ENCODE assay signal across 13 mouse cellular contexts in the genomic region with DNA sequence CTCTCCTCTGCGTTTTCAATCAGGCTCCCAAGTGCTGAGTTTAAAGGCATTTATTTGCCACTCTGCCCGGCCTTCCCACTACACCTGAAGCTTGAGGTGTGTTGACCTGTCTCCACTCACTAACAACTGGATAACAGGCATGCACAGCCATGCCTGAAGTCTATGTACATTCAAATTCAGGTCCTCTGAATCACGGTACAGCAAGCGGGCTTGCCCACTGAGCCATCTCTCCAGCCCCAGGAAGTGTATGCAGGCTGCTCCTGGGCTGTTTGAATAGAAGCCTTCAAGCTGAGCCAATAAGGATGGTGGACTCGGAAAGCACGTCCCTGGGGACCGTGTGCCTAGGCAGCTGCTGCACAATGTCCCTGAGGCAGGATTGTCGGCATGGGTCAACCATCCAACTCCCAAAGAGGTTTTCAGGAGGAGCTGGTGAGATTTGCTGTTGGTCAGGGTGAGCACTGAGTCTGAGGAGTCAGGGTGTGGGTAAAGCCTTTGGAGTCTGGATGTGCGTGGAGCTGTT. TPM values are rescaled to one million over a fixed set of nuclear protein-coding genes. Genes with fewer than 3 reads are reported as not detected.
DNase-seq lines count a peak whose midpoint lies in the region; ATAC-seq and TF ChIP-seq lines count a peak whose summit lies in the region.
"Had no signal": no experiment of that assay in that cellular context is flagged by ENCODE, and none has a peak within 500 bp of the region (broad histone marks: within the 10 kb centered on the region; RNA-seq: fewer than 3 reads in every experiment).

No protein-coding gene starts in this region.

- intact Hi-C loops in heart, postnatal 36 days (cut with DNase I), result loop anchor here (2.0 kb wide), 1 partner anchor 15 kb away; no protein-coding TSS in a partner anchor

- H3K9me3 ChIP-seq in heart, postnatal 0 days (replicated peaks; ENCODE audit: control insufficient read depth, low read length), result no peaks in the 10 kb centered on the region
- no peaks in the 10 kb centered on the region for H3K9me3 ChIP-seq in midbrain, embryonic 10.5 days (replicated peaks)
- H3K9me3 ChIP-seq in midbrain, embryonic 11.5 days (ENCODE audit: control insufficient read depth, low read length), result no peaks in the 10 kb centered on the region
- no peaks in the 10 kb centered on the region for H3K9me3 ChIP-seq in embryonic facial prominence, embryonic 14.5 days (ENCODE audit: control insufficient read depth, low read length)
- no peaks in the 10 kb centered on the region for H3K9me3 ChIP-seq in stomach, embryonic 15.5 days
- H3K9me3 ChIP-seq: forebrain, embryonic 12.5 days had no signal

- peaks cover 28% of the 10 kb centered on the region for H3K4me1 ChIP-seq in heart, postnatal 0 days (ENCODE audit: control insufficient read depth, insufficient read depth)
- H3K4me1 ChIP-seq in midbrain, embryonic 10.5 days, result peaks cover 26% of the 10 kb centered on the region
- no peaks in the 10 kb centered on the region for H3K4me1 ChIP-seq in midbrain, embryonic 11.5 days (ENCODE audit: control insufficient read depth, insufficient read depth, low read length)
- peaks cover 13% of the 10 kb centered on the region for H3K4me1 ChIP-seq in embryonic facial prominence, embryonic 14.5 days (ENCODE audit: control insufficient read depth, insufficient read depth, low read length)
- H3K4me1 ChIP-seq in stomach, embryonic 15.5 days, result peaks cover 26% of the 10 kb centered on the region

- no peaks in the 10 kb centered on the region for H3K36me3 ChIP-seq in heart, postnatal 0 days (replicated peaks; ENCODE audit: control insufficient read depth, insufficient read depth, low read length)
- H3K36me3 ChIP-seq in midbrain, embryonic 10.5 days, result no peaks in the 10 kb centered on the region
- H3K36me3 ChIP-seq in midbrain, embryonic 11.5 days (ENCODE audit: control insufficient read depth, insufficient read depth, low read length), result no peaks in the 10 kb centered on the region
- H3K36me3 ChIP-seq in embryonic facial prominence, embryonic 14.5 days (ENCODE audit: control insufficient read depth, insufficient read depth, low read length), result no peaks in the 10 kb centered on the region
- H3K36me3 ChIP-seq in stomach, embryonic 15.5 days, result no peaks in the 10 kb centered on the region
- H3K36me3 ChIP-seq: forebrain, embryonic 12.5 days had no signal

- no peak for TF ChIP-seq EP300 in heart, postnatal 0 days (IDR thresholded peaks at IDR 0.05; ENCODE audit: low read depth)

- no peak overlapping the region for H3K4me3 ChIP-seq in heart, postnatal 0 days (ENCODE audit: low read depth, low read length)
- no peak overlapping the region for H3K4me3 ChIP-seq in midbrain, embryonic 10.5 days
- no peak overlapping the region for H3K4me3 ChIP-seq in midbrain, embryonic 11.5 days (ENCODE audit: low read depth, low read length)
- no peak overlapping the region for H3K4me3 ChIP-seq in embryonic facial prominence, embryonic 14.5 days (ENCODE audit: low read depth, low read length)
- no peak overlapping the region for H3K4me3 ChIP-seq in stomach, embryonic 15.5 days (replicated peaks)
- H3K4me3 ChIP-seq: forebrain, embryonic 12.5 days had no signal

- H3K27me3 ChIP-seq in heart, postnatal 0 days (ENCODE audit: control insufficient read depth, insufficient read depth, low read length), result no peaks in the 10 kb centered on the region
- H3K27me3 ChIP-seq in midbrain, embryonic 10.5 days (ENCODE audit: low read depth, poor library complexity, severe bottlenecking), result peaks cover 7% of the 10 kb centered on the region; the same call in 1 of the 2 replicates
- H3K27me3 ChIP-seq in midbrain, embryonic 11.5 days (ENCODE audit: control insufficient read depth, insufficient read depth, low read length), result no peaks in the 10 kb centered on the region
- H3K27me3 ChIP-seq in embryonic facial prominence, embryonic 14.5 days (replicated peaks; ENCODE audit: control insufficient read depth, insufficient read depth, low read length), result no peaks in the 10 kb centered on the region
- no peaks in the 10 kb centered on the region for H3K27me3 ChIP-seq in stomach, embryonic 15.5 days (replicated peaks)
- H3K27me3 ChIP-seq: CH12.LX; forebrain, embryonic 12.5 days had no signal

- no peak overlapping the region for H3K9ac ChIP-seq in heart, postnatal 0 days (replicated peaks; ENCODE audit: low read depth, low read length)
- H3K9ac ChIP-seq in midbrain, embryonic 11.5 days (ENCODE audit: low read length), result no peak overlapping the region
- H3K9ac ChIP-seq in embryonic facial prominence, embryonic 14.5 days (ENCODE audit: low read depth, low read length), result 0 out of 2 replicates have a peak overlapping the region, but pooled peaks have one; percentile 9
- no peak overlapping the region for H3K9ac ChIP-seq in stomach, embryonic 15.5 days
- H3K9ac ChIP-seq: forebrain, embryonic 12.5 days had no signal

- no peak for ATAC-seq in heart, postnatal 0 days (ENCODE audit: insufficient read depth, low read depth)
- no peak for ATAC-seq in midbrain, embryonic 11.5 days (ENCODE audit: low FRiP score)
- ATAC-seq in embryonic facial prominence, embryonic 14.5 days (ENCODE audit: low read depth), result no peak
- ATAC-seq in stomach, embryonic 15.5 days (ENCODE audit: insufficient read depth, low FRiP score, low read depth), result no peak

- no peak for TF ChIP-seq CTCF in heart, postnatal 0 days (IDR thresholded peaks at IDR 0.05; ENCODE audit: low read depth)

- DNase-seq in heart, postnatal 0 days (ENCODE audit: low spot score), result no peak
- DNase-seq in heart, postnatal 36 days, result no peak
- no peak for DNase-seq in midbrain, embryonic 10.5 days (ENCODE audit: low spot score)
- DNase-seq in midbrain, embryonic 11.5 days (ENCODE audit: low spot score, missing footprints), result no peak
- DNase-seq in embryonic facial prominence, embryonic 14.5 days (ENCODE audit: low spot score), result no peak
- DNase-seq in spleen, postnatal 4 days (ENCODE audit: low spot score in 2 of 2), result no peak
- no peak for DNase-seq in cerebellum, postnatal 10 days
- DNase-seq: gastrocnemius, postnatal 10 days had no signal

- peak overlapping the region; percentile 21 for H3K27ac ChIP-seq in heart, postnatal 0 days (ENCODE audit: low read depth)
- H3K27ac ChIP-seq in midbrain, embryonic 10.5 days (replicated peaks), result 0 out of 2 replicates have a peak overlapping the region, but pooled peaks have one; percentile 47
- no peak overlapping the region for H3K27ac ChIP-seq in midbrain, embryonic 11.5 days (ENCODE audit: low read depth, low read length)
- peak overlapping the region; percentile 52; the same call in 1 of the 2 replicates for H3K27ac ChIP-seq in embryonic facial prominence, embryonic 14.5 days (replicated peaks; ENCODE audit: low read depth, low read length)
- H3K27ac ChIP-seq in stomach, embryonic 15.5 days, result peak overlapping the region; percentile 48; the same call in 1 of the 2 replicates
- H3K27ac ChIP-seq: forebrain, embryonic 12.5 days; kidney, postnatal 0 days had no signal

- WGBS in heart, postnatal 0 days, result 47% methylated on average over 9 of the region's 9 CpGs
- 57% methylated on average over 9 of the region's 9 CpGs for WGBS in midbrain, embryonic 10.5 days
- 61% methylated on average over 9 of the region's 9 CpGs for WGBS in midbrain, embryonic 11.5 days
- WGBS in embryonic facial prominence, embryonic 14.5 days, result 51% methylated on average over 9 of the region's 9 CpGs
- WGBS in stomach, embryonic 15.5 days, result 60% methylated on average over 9 of the region's 9 CpGs

- no peak overlapping the region for H3K4me2 ChIP-seq in heart, postnatal 0 days (ENCODE audit: low read depth, low read length)
- no peak overlapping the region for H3K4me2 ChIP-seq in midbrain, embryonic 11.5 days
- no peak overlapping the region for H3K4me2 ChIP-seq in embryonic facial prominence, embryonic 14.5 days (ENCODE audit: low read depth, low read length)
- H3K4me2 ChIP-seq in stomach, embryonic 15.5 days, result no peak overlapping the region
- H3K4me2 ChIP-seq: forebrain, embryonic 12.5 days had no signal

RNA-seq across cellular contexts. Expression of gene Osgin1, which starts 12.3 kb away (rescaled TPM):
- not detected in 2 replicates for total RNA-seq in heart, postnatal 0 days (2014; rRNA removed; ENCODE audit: low replicate concordance)
- polyA plus RNA-seq in heart, postnatal 0 days (2015; fragmentation: Nextera tagmentation; extraction: Ambion mirVana), result 0.38 and 1.0 TPM in 2 replicates
- total RNA-seq in heart, postnatal 36 days (2021), result 1 to 10 TPM; 4.6 to 7.4 TPM
- polyA plus RNA-seq in midbrain, embryonic 10.5 days (2016; fragmentation: Nextera tagmentation; extraction: Ambion mirVana), result 0.21 and 0.23 TPM in 2 replicates
- 0.21 and 0.26 TPM in 2 replicates for polyA plus RNA-seq in midbrain, embryonic 11.5 days (2014; fragmentation: Nextera tagmentation; extraction: Ambion mirVana)
- polyA plus RNA-seq in embryonic facial prominence, embryonic 14.5 days (2014; fragmentation: Nextera tagmentation; extraction: Ambion mirVana), result 1.7 and 2.1 TPM in 2 replicates
- polyA plus RNA-seq in stomach, embryonic 15.5 days (2015; fragmentation: Nextera tagmentation; extraction: Ambion mirVana), result 7.5 and 8.0 TPM in 2 replicates
- total RNA-seq: megakaryocyte-erythroid progenitor cell, adult 5-6 weeks had no signal

RNA-seq across cellular contexts. Expression of gene Necab2, which starts 24.9 kb away (rescaled TPM):
- not detected in 2 replicates for total RNA-seq in heart, postnatal 0 days (2014; rRNA removed; ENCODE audit: low replicate concordance)
- polyA plus RNA-seq in heart, postnatal 0 days (2015; fragmentation: Nextera tagmentation; extraction: Ambion mirVana), result 0.07 TPM in 1 of 2 replicates, not detected in the other
- total RNA-seq in heart, postnatal 36 days (2021), result not detected
- polyA plus RNA-seq in midbrain, embryonic 10.5 days (2016; fragmentation: Nextera tagmentation; extraction: Ambion mirVana), result 16.3 and 17.0 TPM in 2 replicates
- 18.9 and 20.3 TPM in 2 replicates for polyA plus RNA-seq in midbrain, embryonic 11.5 days (2014; fragmentation: Nextera tagmentation; extraction: Ambion mirVana)
- polyA plus RNA-seq in embryonic facial prominence, embryonic 14.5 days (2014; fragmentation: Nextera tagmentation; extraction: Ambion mirVana), result 3.2 and 3.7 TPM in 2 replicates
- polyA plus RNA-seq in stomach, embryonic 15.5 days (2015; fragmentation: Nextera tagmentation; extraction: Ambion mirVana), result 1.3 and 1.9 TPM in 2 replicates
- total RNA-seq: CH12.LX; megakaryocyte-erythroid progenitor cell, adult 5-6 weeks had no signal

RNA-seq across cellular contexts. Expression of gene Mlycd, which starts 27.0 kb away (rescaled TPM):
- 72.2 and 109 TPM in 2 replicates for total RNA-seq in heart, postnatal 0 days (2014; rRNA removed; ENCODE audit: low replicate concordance)
- polyA plus RNA-seq in heart, postnatal 0 days (2015; fragmentation: Nextera tagmentation; extraction: Ambion mirVana), result 75.1 and 77.5 TPM in 2 replicates
- 100 to 1,000 TPM; 124 to 152 TPM for total RNA-seq in heart, postnatal 36 days (2021)
- 10.9 and 11.4 TPM in 2 replicates for polyA plus RNA-seq in midbrain, embryonic 10.5 days (2016; fragmentation: Nextera tagmentation; extraction: Ambion mirVana)
- polyA plus RNA-seq in midbrain, embryonic 11.5 days (2014; fragmentation: Nextera tagmentation; extraction: Ambion mirVana), result 11.3 and 11.6 TPM in 2 replicates
- polyA plus RNA-seq in embryonic facial prominence, embryonic 14.5 days (2014; fragmentation: Nextera tagmentation; extraction: Ambion mirVana), result 17.4 and 17.7 TPM in 2 replicates
- 18.0 and 21.4 TPM in 2 replicates for polyA plus RNA-seq in stomach, embryonic 15.5 days (2015; fragmentation: Nextera tagmentation; extraction: Ambion mirVana)
